Mouse (Mus musculus) v-Abl transformed pro-B cells (cell line): ENCODE data around the gene Aqp1.

Experiments
- in situ Hi-C, 2 experiments: fragments of 400-800 bp; cut with MboI; formaldehyde crosslinking; loops; one replicate each; pipeline ENCODE4 v1.15.1; 2025; ENCODE audit not compliant: unreplicated experiment in 2 of 2

The Aqp1 gene

DNA sequence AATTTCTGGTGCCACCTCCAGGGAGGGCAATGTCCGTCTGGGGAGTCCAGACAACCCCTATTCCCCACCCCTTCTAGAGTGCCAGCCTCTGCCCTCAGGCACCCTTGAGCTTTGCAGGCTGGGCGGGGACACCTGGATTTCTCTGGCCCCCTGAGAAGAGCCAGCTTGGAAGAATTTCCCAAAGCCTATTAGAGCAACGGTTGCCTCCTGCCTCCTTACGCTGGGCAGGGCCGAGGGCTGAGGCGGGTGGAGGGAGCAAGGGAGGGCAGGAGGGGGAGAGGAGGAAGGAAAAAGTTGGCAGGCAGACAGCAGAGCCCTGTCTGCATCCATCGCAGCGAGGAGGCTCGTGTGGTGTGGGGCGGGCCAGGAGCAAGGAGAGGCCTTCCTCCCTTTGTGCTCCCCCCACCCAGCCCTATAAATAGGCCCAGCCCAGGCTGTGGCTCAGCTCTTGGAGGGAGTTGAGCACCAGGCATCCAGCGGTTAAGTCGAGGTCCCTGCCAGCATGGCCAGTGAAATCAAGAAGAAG is at the start of gene Aqp1:
TSS of gene Aqp1 (plus strand) at position 444 of the 526 bp plus-strand sequence.
- in situ Hi-C loops: no loop called here

DNA sequence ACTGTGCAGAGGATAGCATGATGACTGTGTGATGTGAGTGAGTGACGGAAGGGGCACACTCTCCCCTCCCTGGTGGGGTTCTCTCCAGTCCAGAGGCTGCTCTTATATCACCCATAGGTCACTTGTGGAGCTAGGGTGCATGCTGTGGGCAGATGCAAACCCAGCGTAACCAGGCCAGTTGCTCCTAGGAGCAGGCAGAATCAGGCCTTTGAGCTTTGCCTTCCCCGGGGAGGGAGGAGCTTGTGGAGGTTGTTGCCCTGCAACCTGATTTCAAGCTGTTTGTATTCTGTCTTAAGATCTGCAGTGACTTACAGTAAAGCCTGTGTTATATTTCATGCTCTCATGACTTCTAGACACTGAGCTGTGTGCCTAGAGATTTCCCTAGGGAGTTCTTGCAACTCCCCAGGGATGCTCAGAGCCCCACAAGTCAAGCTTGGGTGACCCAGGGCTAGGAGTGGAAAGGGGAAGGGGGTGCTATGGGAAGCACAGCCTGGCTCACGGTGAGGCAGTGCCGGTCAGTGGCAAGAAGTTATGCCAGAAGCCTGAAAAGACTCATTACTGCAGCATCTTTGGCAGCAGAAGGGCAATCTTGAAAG is 48.1 kb upstream of the Aqp1 start:
- in situ Hi-C loops: no loop called here

DNA sequence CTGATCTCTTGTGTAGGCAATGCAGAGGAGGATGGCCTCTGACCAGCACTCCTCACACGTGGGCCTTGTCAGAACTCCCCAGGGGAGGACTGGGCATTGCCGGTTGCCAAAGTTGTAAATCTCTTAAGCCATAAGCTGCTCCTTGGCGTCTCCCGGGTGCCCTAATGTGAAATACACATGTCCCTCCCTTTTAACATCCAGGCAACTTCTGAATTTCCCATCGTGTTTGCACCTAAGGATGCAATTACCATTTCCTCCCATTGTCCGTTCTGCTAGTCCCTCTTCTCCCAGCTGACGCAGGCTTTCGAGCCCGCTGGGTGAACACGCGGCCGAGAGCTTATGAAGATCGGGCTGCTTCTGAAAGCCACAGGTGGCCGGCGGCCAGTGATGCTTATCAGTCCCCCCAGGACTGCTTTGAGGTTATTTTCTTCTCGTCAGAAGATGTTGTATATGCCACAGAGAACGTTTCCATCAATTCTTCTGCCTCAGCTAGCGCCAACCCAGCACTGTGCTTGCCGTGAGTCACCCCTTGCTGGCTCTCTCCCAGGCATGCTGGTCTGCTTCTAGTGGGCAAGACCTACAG is 41.6 kb upstream of the Aqp1 start:
- in situ Hi-C loops: no loop called here

DNA sequence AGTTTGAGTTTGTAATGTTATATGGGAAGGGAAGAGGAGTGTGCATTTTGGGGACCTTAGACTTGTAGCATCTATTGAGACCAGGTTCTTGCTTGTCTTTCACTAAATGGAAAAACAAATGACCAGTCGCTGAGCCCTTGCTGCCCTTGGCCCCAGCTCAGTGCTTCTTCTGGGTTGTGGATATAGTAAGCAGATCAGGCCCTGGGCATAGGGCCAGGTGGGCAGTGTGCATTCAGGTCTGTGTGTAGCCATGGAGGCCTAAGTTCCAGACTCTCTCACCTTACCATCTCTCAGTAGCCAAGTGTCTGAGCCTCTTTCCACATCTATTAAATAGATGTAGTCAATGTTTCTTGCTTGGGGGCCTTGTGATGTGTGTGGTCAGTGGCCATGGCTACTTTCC is 40.9 kb upstream of the Aqp1 start:
- in situ Hi-C loops: no loop called here

DNA sequence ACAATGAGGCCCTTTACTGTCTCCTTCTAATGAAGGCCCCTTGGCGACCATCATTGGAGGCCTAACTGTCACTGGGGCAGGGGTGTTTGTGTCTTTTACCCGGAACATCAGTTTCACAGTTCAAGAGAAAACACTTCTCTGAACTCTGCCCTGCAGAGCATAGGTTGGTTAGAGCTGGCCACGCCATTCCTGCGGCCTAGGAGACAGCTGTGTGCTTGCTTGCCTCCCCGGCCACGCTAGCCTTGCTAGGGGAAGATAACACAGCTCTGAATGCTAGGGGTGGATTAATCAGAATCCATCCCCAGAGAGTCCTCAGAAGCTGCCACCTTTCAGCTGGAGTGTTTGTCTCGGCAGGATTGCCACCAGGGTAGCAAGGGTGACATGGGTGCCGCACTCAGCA is 36.8 kb upstream of the Aqp1 start:
- in situ Hi-C loops: no loop called here

DNA sequence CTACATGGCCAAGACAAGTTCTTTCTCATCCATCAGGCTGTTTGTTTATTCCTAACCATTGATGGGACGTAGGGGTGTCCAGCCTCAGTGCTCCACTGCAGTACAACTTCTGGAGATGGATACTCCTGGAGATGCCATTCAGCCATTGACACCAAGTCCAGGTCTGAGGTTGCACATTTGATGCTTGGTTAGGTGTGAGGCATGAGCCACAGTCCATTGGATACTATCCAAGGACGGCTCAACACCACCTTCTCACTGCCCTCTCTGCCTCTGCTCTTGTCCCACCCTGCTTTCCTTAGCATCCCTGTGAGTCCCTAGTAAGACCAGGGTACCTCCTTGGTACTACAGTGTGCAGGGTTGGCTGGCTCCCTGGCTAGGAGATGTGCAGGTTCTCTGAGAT is 36.3 kb upstream of the Aqp1 start:
- in situ Hi-C loops: no loop called here

DNA sequence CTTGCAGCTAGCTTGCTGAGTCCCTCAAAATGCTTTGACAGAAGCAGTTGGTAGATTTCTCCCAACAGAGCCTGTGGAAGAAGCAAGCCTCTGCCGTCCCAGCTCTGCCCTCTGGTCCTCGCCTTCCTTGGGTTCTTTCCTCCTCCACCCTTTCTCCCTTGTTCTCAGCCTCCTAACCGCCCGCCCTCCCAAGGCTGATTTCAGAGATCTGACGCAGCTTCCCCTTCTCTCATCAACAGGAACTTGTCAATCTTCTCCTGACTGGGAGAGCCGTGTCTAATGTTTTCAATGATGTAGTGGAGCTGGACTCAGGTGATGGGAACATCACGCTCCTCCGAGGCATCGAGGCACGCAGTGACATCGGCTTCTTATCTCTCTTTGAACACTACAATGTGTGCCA is 35.5 kb upstream of the Aqp1 start:
- in situ Hi-C loops: no loop called here

DNA sequence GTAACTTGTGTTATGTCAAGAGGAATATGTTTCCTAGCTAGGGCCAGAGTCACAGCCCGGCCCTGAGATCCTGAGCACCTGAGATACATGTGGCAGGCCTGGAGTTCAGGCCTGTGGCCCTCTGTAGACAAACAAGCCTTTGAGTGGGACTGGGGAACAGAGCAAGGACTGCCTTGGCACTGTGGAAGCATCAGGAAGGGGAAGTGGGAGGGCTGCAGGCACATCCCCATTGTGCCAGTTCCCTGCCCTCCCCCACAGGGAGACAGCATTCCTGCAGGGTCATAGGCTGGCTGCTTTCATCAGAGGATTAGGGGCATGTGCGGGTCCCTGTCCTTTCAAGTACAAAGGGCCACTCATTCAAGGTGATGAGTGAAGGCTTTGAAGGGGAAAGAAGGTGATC is 26.1 kb upstream of the Aqp1 start:
- in situ Hi-C loops: no loop called here

DNA sequence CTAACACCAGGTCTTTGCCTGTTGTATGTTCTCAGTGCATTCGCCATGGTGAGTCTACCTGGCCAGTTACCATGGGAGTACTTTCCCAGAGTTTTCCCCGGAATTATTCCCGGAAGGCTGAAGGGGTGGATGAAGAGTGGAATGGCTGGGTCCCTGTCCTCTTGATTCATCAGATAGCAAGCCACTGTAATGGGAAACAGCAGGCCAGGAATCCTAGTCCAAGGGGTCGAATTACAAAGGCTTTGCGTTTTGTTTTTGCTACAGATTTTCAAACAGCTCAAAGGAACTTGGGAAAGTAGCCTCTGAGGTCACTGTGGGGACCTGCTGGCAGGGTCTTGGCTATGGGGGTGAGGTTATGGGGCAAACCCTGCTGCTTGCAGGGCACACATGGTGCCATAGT is 24.3 kb upstream of the Aqp1 start:
- in situ Hi-C loops: no loop called here

DNA sequence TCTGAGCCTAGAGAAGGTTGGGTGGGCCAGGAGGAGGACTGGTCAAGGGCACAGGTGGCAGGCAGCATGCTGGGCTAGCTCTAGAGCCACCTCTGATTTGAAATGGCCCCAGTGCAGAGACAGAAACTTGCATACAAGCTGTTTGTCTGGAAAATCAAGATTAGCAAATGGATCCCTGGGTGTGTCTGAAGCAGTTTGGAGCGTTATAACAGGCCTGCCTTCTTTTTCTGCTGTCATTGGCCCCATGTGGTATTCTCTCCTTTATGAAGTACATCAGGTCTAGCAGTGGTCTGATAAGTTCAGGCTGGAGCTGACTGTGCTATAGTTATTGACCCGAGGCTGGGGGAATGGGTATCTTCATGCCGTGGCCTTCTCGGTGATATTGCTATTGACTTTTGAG is 22.3 kb upstream of the Aqp1 start:
- in situ Hi-C loops: no loop called here

DNA sequence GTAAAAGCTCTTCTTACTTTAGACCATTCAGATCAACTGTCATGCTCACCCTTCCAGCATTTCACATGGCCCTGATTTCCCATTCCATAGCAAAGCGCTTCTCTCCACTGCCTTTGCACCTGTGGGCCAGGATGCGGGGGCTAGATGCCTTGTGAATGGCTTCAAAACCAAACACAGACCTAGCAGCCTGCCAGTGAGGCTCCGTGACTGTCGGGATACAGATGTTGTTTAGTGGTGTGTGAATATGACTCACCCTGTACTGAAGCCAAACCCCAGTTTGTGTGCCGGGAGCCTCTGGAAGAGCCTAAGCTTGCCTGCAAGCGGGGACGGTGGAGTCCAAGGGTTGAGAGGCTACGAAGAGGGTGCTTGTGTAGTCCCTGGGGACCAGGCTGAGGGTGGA is 21.6 kb upstream of the Aqp1 start:
- in situ Hi-C loops: no loop called here

DNA sequence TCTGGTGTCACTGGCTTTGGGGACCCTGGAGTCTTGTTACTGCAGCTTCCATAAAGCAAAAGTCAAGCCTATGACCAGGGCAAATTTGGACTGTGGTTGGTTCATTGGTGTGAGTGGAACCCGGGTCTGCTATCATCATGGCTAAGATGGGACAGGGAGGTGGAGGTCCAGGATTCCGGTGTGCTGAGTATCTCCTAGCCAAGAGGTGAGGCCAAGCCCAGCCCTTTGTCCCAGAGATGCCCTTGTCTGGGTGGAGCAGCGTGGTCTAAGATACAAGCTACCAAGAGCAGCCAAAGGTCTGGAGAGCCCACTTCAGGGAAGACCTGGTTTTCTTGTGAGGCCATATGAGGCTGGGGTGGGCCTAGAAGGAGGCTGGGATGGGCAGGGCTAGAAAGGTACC is 17.6 kb upstream of the Aqp1 start:
- in situ Hi-C loops: no loop called here

DNA sequence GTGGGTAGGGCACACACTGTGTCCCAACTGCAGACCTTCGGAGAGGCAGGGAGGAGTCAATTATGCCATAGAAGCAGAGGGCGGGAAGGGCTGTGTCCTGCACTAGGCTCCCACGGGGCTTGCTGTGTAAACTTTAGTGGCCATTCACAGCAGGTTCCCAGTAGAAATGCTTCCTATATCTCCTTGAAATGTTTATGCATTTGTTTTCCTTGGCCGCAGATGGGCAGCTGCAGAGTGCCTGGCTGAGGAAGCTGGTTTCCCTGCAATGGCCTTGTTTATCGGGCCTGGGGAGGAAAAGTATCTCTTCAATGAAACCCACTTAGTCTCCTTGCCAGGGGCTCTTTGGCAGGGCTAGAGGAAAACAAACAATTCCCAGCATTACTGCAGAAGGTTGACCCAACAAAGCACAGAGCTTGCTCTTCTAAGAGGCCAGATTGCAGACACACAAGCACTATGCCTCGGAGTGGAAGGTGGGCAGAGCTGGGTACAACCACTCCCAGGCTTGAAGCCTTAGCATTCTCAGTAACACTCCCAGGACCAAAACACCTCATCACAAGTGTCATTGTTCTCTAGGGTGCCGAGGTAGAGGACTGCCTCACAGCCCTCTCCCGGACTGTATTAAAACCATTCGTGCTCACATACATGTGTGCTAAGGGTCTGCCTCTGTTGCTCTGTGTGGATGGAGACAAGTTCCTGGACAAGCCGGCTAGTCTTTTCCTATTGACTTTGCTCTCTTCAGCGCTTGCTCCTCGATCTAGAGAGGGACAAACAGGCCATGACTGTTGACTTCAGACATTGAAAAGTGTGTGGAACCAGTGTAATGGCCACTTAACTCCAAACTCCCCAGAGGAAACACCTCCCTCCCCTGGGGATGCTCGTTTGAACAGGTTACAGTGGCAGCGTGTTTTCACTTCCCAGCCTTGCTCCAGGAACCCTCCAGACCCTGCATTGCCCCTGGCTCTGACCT is 16.4 kb upstream of the Aqp1 start:
- in situ Hi-C loops: no loop called here

DNA sequence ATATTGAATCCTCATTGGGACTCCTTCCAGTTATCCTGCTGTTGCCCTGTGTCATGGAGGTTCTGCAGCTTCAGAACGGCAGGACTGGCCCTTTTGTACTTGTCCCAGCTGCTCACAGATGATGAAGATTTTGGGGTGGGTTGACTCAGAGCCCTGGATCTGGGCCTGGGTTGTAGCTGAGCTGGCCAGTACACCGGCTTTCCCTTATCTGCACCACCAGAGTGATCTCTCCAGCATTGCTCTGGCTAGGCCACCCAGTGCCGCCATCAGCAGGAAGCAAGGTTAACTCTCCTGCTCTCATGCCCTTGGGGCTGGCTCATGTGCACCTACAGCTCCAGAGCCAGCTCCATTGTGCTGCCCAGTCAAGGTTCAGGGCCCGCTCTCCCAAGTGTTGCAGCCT is 15.3 kb upstream of the Aqp1 start:
- in situ Hi-C loops: no loop called here

DNA sequence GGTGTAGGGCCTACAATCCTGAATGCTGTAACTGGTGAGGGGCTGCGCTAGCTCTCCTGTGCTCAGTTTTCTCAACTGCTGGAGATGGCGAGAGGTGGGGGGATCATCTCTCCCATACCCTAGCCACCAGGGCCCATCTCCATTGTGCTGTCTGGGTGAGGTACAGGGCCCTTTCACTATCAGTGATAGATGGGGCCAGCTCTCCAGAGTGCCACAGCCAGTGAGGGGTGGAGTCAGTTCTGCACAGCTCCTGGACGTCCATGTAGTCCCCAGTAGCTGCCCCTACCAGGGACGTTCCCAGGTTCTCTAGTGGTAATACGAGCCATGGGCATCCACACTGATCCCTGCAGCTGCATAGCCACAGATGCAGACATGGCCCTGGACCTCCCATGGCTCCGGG is 14.7 kb upstream of the Aqp1 start:
- in situ Hi-C loops: no loop called here

DNA sequence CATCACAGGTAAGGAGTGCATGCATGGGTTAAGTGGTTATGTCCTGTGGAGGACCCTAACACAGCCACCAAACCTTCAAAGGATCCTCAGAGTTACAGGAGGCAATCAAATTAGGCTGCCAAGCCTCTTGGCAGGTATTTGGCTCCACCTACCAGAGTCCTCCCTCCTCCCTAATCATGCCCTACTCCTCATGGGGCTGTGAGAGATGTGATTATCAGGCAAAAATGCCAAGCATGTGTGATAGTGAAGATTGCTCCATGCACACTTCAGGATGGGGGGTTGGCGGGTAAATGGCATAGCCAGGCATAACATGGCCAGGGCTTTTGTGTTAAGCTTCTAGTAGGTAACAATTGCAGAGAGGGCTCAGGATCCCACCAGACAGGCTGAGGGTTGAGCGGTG is 13.3 kb upstream of the Aqp1 start:
- in situ Hi-C loops: no loop called here

DNA sequence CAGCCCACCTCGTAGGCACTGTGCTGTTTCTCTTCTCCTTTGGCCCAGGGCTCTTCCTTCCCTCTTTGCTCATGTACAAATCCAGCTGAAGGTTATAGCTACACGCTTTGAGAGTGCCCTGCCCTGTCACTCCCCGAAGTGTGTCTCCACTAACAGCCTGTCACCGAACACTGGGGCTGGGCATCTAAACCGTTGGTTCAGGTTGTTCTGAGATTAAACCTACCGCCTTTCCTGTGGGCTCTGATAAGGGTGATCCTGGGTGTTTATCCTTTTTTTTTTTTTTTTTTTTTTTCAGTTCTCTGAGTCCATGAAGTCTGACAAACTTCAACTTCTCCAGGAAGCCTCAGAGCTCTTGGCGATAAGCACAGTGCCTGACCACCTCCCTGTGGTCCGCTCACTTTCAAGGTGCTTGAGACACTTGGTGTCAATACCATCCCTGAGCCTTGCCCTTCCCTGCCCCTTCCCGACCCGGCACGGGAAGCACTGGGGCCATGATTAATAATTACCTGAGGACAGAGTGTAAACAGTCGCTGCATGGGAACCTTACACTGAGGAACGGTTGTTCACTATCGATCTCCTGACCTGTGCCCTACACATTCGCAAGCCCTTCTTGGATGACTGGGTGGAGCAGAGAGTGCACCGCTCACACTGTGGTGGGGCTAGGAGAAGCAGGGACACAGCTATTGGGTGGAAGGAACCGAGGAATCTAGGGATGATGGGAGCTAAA is 12.2 kb upstream of the Aqp1 start:
- in situ Hi-C loops: no loop called here

DNA sequence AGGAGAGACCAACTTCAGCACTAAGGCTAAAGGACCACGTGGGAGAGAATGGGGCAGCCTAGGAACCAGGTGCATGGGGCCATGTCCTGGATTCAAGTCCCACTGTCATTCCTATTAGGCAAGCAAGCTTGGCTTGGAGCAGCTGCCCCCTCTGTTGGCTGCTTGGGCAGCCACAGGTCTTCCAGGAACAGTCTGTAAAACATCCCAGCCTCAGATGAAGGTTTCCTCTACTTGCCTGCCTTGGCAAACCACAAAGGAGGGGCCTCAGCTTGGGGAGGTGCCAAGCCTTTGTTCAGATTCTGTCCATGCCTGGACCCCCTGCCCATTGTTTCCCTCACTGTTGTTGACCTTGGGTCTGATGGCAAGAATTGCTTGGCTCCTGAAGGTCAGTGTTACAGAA is 11.4 kb upstream of the Aqp1 start:
- in situ Hi-C loops: no loop called here

DNA sequence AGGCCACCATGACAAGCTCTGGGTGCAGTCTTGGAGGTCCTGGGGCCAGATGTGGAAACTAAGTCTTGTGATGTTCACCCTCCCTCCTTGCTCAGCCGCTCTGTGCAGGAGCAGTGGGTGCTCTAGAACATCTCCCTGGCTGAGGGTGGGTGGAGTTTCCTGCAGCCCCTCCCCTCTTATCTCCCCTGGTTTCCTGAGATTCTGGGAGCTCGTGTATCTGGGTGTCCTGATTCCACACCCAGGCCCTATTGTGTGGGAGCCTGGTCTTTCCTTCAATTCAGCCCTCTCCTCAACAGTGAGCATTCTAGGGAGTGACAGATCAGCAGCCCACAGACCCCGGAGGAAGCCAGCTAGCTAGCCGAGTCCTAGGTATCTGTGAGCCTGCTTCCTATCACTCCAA is 9.9 kb upstream of the Aqp1 start:
- in situ Hi-C loops: no loop called here

DNA sequence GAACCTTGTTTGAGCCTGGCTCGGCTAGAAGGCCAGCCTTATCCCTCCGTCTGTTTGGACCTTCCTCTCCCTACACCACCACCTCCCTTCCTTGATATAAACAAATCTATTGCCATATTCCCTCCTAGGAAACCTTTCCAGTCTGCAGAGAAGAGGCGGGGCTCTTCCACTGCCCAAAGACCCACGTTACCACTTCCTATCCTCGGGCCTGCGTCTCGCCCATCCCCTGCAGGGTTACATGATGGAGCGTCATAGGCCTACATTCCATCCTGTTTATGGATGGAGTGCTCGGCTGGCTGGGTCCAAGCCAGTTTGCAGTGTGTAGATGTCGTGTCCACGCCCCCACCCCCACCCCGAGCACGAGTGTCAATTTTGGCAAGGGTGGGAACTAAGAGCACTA is 8.9 kb upstream of the Aqp1 start:
- in situ Hi-C loops: no loop called here

DNA sequence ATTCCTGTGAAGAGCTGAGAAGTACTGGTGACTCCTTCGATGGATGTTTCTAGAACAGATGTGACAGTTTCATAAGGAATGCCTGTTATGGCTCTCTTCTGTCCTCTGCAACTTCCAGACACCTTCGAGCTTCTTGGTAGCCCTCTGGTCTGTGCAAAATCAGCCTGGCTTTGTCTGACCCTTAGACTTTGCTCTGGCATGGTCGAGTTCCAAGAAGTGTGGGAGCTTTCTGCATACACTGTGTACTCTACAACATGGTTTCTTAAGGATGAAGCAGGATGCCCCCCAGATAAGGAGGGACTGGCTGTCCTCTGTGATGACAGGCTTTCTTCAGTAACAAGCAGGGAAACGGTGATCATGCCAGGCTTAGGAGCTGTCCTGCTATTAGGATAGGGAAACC is 8.1 kb upstream of the Aqp1 start:
- in situ Hi-C loops: no loop called here
